Mouse (Mus musculus): ENCODE results near the gene Gm34653. TPM values are rescaled to one million over a fixed set of nuclear protein-coding genes. Genes with fewer than 3 reads are reported as not detected.

Gm34653 gene
- total and polyA plus RNA-seq, 3 experiments: not detected

- peak overlapping the region; percentile 38; the same call in 1 of the 2 replicates for H3K4me2 ChIP-seq (ENCODE audit: insufficient read depth, low read depth, poor library complexity, severe bottlenecking)
- dilution Hi-C loops (cut with MboI; ENCODE audit: extremely low pct_ligation_motif_present, extremely low pct_unique_long_range_greater_than_20kb, low sequenced_read_pairs): no loop called here
- TF ChIP-seq ZNF384 (IDR thresholded peaks at IDR 0.05; ENCODE audit: low read depth, low read length): no peak
- TF ChIP-seq ELF1 (IDR thresholded peaks at IDR 0.05; ENCODE audit: low read depth, low read length): no peak
- TF ChIP-seq MEF2A (IDR thresholded peaks at IDR 0.05; ENCODE audit: borderline replicate concordance, low read depth, low read length): no peak
- TF ChIP-seq MYC (IDR thresholded peaks at IDR 0.05; ENCODE audit: low read depth, low read length): no peak
- no peak for TF ChIP-seq NRF1 (IDR thresholded peaks at IDR 0.05; ENCODE audit: low read depth, low read length)
- TF ChIP-seq BHLHE40 (IDR thresholded peaks at IDR 0.05; ENCODE audit: low read depth, low read length): no peak
- no peak for TF ChIP-seq MAZ (IDR thresholded peaks at IDR 0.05; ENCODE audit: low read depth, low read length)
- TF ChIP-seq TCF12 (IDR thresholded peaks at IDR 0.05; ENCODE audit: low read depth, low read length): no peak
- TF ChIP-seq POLR2AphosphoS2 (IDR thresholded peaks at IDR 0.05; ENCODE audit: low read depth, low read length): no peak
- no peak for TF ChIP-seq TBP (conservative IDR thresholded peaks at IDR 0.05; ENCODE audit: low read depth, low read length)
- no peak for TF ChIP-seq POLR2A (IDR thresholded peaks at IDR 0.05; ENCODE audit: low read depth, low read length)
- TF ChIP-seq HCFC1 (IDR thresholded peaks at IDR 0.05; ENCODE audit: low read depth, low read length): no peak
- TF ChIP-seq USF1 (IDR thresholded peaks at IDR 0.05; ENCODE audit: low read depth, low read length): no peak
- no peak for DNase-seq (ENCODE audit: extremely low read depth)
- H3K4me1 ChIP-seq (ENCODE audit: control insufficient read depth in 1 of 2, insufficient read depth in 2 of 2): peaks cover 0 to 5% of the 10 kb centered on the region in 2 experiments; a peak in 1 of 4 replicates
- no peaks in the 10 kb centered on the region for H3K27me3 ChIP-seq (replicated peaks)
- peaks cover 0 to 8% of the 10 kb centered on the region in 2 experiments for H3K36me3 ChIP-seq (replicated peaks in 1 of 2; ENCODE audit: control insufficient read depth in 1 of 2, insufficient read depth in 1 of 2, low read length in 1 of 2)
- no peaks in the 10 kb centered on the region for H3K79me2 ChIP-seq (replicated peaks; ENCODE audit: control insufficient read depth, extremely low read depth, insufficient read depth, poor library complexity, severe bottlenecking)
- no peak overlapping the region for H3K27ac ChIP-seq (ENCODE audit: insufficient read depth, low read depth)
- in situ Hi-C loops (cut with MboI; ENCODE audit: low pct_ligation_motif_present, low pct_unique_long_range_greater_than_20kb, low sequenced_read_pairs): no loop called here
- H3K9ac ChIP-seq (ENCODE audit: insufficient read depth, low read depth): no peak overlapping the region
- peaks cover 2% of the 10 kb centered on the region for H3K9me3 ChIP-seq (replicated peaks; ENCODE audit: low read length)
- no peak overlapping the region for H3K4me3 ChIP-seq (replicated peaks in 1 of 3; ENCODE audit: low read depth in 2 of 3, low read length in 2 of 3, poor library complexity in 1 of 3)
Observed at GRCm38 (mm10) chr2:34843211-34843939, 10.6 kb downstream of the Gm34653 start.

- H3K36me3 ChIP-seq (replicated peaks in 1 of 2; ENCODE audit: control insufficient read depth in 1 of 2, insufficient read depth in 1 of 2, low read length in 1 of 2): peaks cover 19 to 45% of the 10 kb centered on the region in 2 experiments
- H3K4me2 ChIP-seq (ENCODE audit: insufficient read depth, low read depth, poor library complexity, severe bottlenecking): no peak overlapping the region
- in situ Hi-C loops (cut with MboI; ENCODE audit: low pct_ligation_motif_present, low pct_unique_long_range_greater_than_20kb, low sequenced_read_pairs) (no loop called here), dilution Hi-C loops (cut with MboI; ENCODE audit: extremely low pct_ligation_motif_present, extremely low pct_unique_long_range_greater_than_20kb, low sequenced_read_pairs) (no loop called here)
- H3K27me3 ChIP-seq (replicated peaks): no peaks in the 10 kb centered on the region
- H3K9ac ChIP-seq (ENCODE audit: insufficient read depth, low read depth): no peak overlapping the region
- H3K4me3 ChIP-seq (replicated peaks in 1 of 3; ENCODE audit: low read depth in 2 of 3, low read length in 2 of 3, poor library complexity in 1 of 3): no peak overlapping the region
- peaks cover 9% of the 10 kb centered on the region for H3K9me3 ChIP-seq (replicated peaks; ENCODE audit: low read length)
- H3K27ac ChIP-seq (ENCODE audit: insufficient read depth, low read depth): no peak overlapping the region
- no peak for TF ChIP-seq BHLHE40 (IDR thresholded peaks at IDR 0.05; ENCODE audit: low read depth, low read length)
- TF ChIP-seq ELF1 (IDR thresholded peaks at IDR 0.05; ENCODE audit: low read depth, low read length): no peak
- no peak for TF ChIP-seq USF1 (IDR thresholded peaks at IDR 0.05; ENCODE audit: low read depth, low read length)
- peak; percentile 88 for TF ChIP-seq IRF4 (IDR thresholded peaks at IDR 0.05; ENCODE audit: low read depth, low read length)
- no peak for TF ChIP-seq PAX5 (IDR thresholded peaks at IDR 0.05; ENCODE audit: low read length)
- peak; percentile 82 for TF ChIP-seq EP300 (IDR thresholded peaks at IDR 0.05; ENCODE audit: low read length)
- no peak for TF ChIP-seq CHD1 (IDR thresholded peaks at IDR 0.05; ENCODE audit: low read depth, low read length)
- TF ChIP-seq JUND (conservative IDR thresholded peaks at IDR 0.05; ENCODE audit: low read depth, low read length): peak; percentile 88
- no peak for TF ChIP-seq E2F4 (IDR thresholded peaks at IDR 0.05; ENCODE audit: insufficient replicate concordance, low read depth, low read length)
- TF ChIP-seq ZNF384 (IDR thresholded peaks at IDR 0.05; ENCODE audit: low read depth, low read length): no peak
- no peak for TF ChIP-seq NELFE (IDR thresholded peaks at IDR 0.05; ENCODE audit: low read depth, low read length)
- no peak for TF ChIP-seq NRF1 (IDR thresholded peaks at IDR 0.05; ENCODE audit: low read depth, low read length)
- no peak for TF ChIP-seq MAZ (IDR thresholded peaks at IDR 0.05; ENCODE audit: low read depth, low read length)
- TF ChIP-seq POLR2A (IDR thresholded peaks at IDR 0.05; ENCODE audit: low read depth, low read length): no peak
- TF ChIP-seq RCOR1 (conservative IDR thresholded peaks at IDR 0.05; ENCODE audit: low read depth, low read length): 0 out of 2 replicates have a peak, but pooled peaks have one; percentile 36
- TF ChIP-seq ZMIZ1 (IDR thresholded peaks at IDR 0.05; ENCODE audit: low read depth, low read length): no peak
- TF ChIP-seq TCF12 (IDR thresholded peaks at IDR 0.05; ENCODE audit: low read depth, low read length): no peak
- TF ChIP-seq POLR2AphosphoS2 (IDR thresholded peaks at IDR 0.05; ENCODE audit: low read depth, low read length): no peak
- TF ChIP-seq MAFK (IDR thresholded peaks at IDR 0.05; ENCODE audit: insufficient replicate concordance, low read length): no peak
- no peak for TF ChIP-seq KAT2A (IDR thresholded peaks at IDR 0.05; ENCODE audit: insufficient replicate concordance, low read length)
- peak; percentile 67; the same call in 1 of the 2 replicates for TF ChIP-seq JUN (IDR thresholded peaks at IDR 0.05; ENCODE audit: insufficient read depth, low read depth, low read length)
- no peak for TF ChIP-seq CHD2 (IDR thresholded peaks at IDR 0.05; ENCODE audit: low read length)
- no peak for TF ChIP-seq ETS1 (conservative IDR thresholded peaks at IDR 0.05; ENCODE audit: low read depth, low read length)
- no peak for TF ChIP-seq SIN3A (IDR thresholded peaks at IDR 0.05; ENCODE audit: low read length)
- TF ChIP-seq MXI1 (IDR thresholded peaks at IDR 0.05; ENCODE audit: low read depth, low read length): no peak
- TF ChIP-seq MAX (IDR thresholded peaks at IDR 0.05; ENCODE audit: low read length): no peak
- H3K4me1 ChIP-seq (ENCODE audit: control insufficient read depth in 1 of 2, insufficient read depth in 2 of 2): peaks cover 0 to 5% of the 10 kb centered on the region in 2 experiments; a peak in 1 of 4 replicates
- DNase-seq (ENCODE audit: extremely low read depth): peak; percentile 25
- H3K79me2 ChIP-seq (replicated peaks; ENCODE audit: control insufficient read depth, extremely low read depth, insufficient read depth, poor library complexity, severe bottlenecking): no peaks in the 10 kb centered on the region
Observed at GRCm38 (mm10) chr2:34847702-34848101, 14.9 kb downstream of the Gm34653 start.
